Mouse (Mus musculus): ENCODE measurements at regions not wholly inside any gene's neighbourhood (a gene's known extent, or its start where the extent isn't known, plus 50 kb on each side); places are given as distances from the start of the nearest gene placed in this dataset.
A peak's percentile ranks its signal among the peaks of the same experiment; 100 is the strongest.

DNA sequence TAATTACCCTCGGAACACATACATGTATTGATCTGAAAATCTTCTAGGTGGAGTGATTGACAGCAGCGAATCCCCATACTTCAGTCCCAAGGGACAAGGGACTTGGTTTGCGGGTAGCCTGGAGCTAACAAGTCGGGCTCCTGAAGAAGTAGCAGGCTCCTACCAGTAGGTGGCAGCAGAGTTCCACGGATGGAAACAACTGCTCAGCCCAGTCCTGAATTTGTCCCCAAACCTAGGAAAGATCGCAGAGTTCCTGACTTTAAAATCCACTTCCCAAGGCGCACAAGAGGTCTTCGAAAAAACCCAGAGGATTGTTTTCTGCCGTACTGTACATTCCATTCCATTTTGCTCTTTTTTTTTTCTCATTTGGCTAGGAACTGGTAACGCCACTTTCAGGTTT lies 169.4 kb downstream of the Arrdc4 start:
- peak; percentile 31 to 77 for DNase-seq (ENCODE audit: low spot score in 2 of 2)

DNA sequence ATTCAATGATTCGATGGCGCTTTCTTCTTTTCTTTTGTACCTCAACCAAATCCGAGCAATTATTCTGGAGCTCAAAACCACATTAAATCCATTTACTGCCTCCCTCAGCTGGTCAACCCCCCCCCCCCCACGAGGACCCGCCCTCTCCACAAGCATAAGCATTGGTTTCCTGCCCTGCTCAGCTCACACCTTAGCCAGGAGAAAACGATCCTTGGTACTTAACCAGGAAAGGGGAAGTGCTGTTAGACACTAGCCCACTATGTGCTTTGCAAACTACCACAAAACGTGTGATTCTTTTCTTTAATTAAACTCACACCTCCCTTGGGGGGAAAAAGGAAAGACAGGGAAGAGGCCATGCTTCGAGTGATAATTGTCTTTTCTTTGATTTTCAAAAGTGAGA lies 169.8 kb downstream of the Arrdc4 start:
- DNase-seq (ENCODE audit: low spot score in 2 of 2), result no peak

DNA sequence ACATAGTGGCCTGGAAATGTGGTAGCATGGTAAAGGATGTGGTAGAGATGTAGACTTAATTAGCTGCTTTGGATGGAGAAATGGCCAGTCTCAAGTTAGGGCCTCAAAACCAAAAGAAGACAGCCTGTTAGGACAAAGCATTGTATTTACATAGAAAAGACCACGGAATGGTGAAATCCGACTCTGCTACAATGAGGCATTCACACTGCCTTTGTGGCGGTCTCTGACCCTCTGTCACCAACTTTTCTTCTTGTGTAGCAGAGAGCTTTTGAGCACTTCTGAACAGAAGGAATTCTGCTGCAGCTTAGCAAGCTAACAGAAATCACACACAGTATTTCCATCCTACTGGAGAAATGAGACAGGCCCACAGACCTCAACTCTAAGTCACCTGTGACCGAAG lies 177.7 kb downstream of the Arrdc4 start:
- DNase-seq (ENCODE audit: low spot score in 2 of 2), result no peak

DNA sequence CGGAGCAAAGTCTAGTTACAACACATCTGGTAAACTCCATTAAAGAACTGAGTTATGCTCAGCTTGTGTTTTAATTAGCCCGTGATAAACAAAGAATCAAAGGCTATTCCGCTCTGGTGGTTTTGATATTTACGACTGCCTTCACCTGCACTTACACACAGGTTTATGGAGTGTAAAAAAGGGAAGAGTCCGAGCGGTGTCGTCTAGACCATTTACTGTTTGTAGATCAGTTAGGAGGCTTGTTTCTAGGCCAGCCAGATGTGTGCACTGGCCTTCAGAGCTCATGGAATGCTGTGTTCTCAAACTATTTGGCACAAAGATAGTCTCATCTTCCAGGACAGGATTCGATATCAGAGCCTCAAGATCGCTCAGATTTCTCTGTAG lies 180.9 kb downstream of the Arrdc4 start:
- DNase-seq (ENCODE audit: low spot score in 2 of 2), result no peak

DNA sequence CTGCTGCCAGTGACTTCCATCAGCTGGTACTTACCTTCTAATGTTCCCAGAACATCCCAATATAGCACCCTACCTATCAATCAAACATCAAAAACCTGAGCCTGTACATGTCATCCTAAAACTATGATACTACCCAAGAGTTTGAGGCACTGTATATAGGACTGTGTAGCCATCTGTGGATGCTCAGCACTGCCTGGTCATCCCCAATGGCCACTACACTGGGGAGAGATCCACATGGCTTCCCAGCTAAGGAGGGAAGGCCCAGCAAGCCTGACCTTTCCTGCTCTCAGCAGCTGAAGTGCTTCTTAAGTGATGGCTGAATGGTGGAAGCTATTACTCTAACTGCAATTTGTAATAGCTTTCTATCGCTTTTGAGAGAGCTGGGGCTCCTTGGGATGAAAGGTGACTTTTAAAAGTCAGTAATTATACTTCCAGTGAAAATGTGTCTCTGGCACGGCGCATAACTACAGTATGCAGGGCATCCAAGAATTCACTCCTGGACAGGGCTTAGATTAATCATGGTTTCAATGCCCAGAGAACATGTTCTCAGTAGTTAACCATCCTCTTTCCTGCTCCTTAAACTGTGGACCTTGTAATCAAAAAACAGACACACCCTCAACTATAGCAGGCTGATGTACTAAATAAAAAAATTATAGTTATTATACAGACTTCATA lies 181.5 kb downstream of the Arrdc4 start:
- DNase-seq (ENCODE audit: low spot score in 2 of 2), result no peak

DNA sequence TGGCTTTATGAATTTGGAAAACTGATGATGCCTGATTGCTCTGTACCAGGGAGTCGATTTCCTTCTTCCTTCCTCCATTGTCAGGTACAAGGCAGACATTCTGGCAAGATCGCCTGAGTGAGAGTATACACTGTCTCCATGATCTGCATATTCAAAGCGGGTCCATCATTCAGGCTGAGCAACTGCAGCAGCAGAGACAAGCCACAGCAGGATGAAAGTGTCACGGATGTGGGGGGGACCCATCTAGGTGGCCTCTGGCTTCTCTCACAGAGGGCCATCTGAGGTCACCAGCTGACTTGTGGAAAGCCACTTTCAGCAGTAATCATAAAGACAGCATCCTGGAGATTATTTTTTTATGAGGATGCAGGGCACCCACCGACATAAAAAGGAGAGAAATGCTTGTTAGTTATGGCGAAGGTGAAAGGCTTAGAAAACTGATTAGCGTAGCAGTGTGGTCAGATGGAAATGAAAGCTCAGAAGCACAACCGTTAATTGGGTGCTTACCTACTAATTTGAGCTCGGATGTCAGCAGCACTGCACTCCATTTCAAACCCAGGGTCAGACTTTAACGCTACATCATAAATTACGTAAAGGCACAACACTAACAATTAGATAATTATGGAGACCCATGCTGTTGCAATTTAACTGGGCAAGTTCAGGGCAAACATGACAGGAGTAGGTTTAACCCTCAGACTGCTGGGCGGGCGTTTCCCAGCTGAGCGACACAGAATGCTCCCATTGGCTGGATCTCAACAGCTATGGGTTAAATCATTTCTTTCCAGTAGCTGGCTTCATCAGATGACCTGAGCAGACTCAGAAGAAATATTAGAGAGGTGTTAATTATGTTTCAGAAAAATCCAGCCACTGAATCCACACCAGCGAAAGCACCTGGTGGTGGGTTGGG lies 189.3 kb downstream of the Arrdc4 start:
- DNase-seq (ENCODE audit: low spot score in 2 of 2), result no peak

DNA sequence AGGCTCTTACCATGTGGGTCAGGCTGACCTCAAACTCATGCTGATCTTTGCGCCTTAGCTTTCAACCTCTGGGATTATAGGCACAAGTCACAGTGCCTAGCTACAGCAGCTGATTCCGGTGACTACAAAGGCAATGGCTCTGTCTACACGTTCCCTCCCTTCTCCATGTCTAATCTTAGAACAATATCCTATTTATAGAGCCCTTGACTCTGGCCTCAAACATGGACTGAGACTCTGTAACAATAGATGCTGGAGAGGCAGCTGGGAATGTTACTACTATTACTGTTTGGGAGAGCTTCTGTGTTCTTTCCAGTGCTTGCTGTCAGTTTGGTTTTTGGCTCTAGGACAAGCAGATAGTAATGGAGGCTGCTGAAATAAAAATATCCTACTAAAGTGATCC lies 198.7 kb downstream of the Arrdc4 start:
- no peak for DNase-seq (ENCODE audit: low spot score in 2 of 2)

DNA sequence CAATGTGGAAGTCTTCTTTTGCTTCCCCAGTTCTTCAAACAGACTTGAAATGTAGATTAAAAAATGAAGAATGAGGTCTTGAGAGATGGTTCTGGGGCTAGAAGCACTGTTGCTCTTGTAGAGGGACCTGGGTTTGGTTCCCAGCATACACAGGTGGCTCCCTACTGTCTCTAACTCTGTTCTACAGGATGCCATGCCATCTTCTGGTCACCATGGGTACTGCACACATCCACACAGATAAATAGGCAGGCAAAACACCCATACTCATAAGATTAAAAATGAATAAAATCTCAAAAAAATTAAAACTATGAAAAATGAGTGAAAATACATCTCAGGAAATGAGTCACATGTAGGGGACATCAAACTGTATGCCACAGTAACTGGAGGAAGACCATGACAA lies 200.9 kb downstream of the Arrdc4 start:
- DNase-seq (ENCODE audit: low spot score in 2 of 2), result no peak

DNA sequence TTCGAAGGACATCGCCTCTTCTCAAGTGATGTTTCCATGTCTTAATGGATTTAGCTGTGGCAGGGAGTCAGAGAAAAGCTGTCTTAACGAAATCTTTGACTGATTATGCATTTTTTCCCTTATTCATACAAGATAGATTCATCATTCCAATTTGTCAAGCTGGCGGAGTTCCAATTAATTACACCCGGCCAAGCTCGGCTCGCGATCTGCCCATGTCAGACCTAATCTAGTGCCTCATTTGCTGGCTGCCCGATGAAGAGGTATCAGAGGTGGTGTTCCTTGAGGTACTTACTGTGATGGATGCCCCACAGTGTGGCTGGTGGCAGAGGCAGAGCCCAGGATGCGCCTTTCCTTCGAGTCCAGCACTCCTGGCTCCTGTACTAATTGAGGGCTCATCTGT lies 204.9 kb downstream of the Arrdc4 start:
- DNase-seq (ENCODE audit: low spot score in 2 of 2), result no peak

DNA sequence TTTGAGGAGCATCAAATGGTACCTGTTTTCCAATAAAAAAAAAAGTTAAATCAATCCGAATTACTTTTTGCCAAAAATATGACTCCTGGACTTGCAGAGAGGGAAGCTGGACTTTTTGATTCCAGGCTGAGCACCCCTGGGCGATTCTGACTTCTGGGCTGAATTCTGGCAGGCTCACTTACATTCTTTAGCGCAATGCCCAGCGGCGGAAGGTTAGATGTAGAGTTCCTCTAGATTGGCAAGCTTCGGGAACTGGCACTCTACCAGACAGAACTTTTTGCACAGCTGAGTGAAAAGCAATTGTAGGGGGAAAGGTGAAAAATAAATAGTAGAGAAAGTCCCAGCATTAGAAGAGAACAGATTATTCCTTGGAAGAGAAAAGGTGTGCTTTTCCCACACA lies 235.5 kb downstream of the Fam169b start:
- DNase-seq (ENCODE audit: low spot score in 2 of 2), result no peak

DNA sequence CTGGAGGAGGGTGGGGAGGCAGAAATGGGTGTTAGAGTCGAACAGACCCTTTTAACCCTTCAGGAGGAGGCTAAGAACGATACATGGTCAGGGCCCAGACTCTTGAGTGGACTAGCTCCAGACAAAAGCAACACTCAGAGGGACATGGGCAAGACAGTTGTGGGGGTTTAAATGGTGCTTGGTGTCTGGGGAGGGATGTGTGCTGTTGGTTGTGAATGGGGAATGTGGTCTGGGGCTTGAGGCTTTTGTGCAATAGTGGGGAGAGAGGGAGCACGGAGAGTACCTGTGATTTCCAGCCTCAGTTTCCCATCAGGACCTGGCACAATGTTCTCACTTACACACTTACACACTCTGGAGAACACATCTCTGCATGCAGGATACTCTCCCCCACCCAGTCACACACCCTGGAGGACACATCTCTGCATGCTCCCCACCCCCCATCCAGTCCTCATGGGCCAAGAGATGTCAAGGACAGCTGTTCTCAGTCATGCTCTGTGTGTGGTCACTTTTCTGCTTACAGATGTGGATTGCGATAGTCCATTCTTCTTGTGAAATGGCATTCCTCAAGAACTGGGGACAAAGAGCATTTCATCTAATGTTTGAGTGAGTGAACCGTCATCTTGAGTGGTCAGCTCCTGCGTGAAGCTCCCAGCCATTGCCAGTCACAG lies 217.6 kb downstream of the Fam169b start:
- DNase-seq (ENCODE audit: low spot score in 2 of 2), result no peak

DNA sequence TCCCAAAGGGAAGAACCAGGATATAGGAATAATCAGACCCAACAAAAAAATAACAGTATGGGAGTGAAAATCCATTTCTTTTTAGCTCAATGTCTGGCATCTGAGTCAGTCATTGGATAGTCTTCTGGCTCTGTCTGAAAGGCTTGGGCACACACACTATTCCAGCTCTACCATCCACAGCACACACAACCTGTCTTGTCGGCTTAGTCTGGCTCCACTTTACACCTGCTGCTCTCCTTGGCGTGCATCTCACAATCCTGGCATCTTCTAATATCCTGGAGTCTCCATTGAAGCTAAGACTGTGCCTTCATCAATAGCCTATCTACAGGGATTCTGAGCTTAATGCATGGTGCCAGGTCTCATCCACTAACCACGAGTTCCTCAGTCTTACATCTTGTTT lies 213.0 kb downstream of the Fam169b start:
- DNase-seq (ENCODE audit: low spot score in 2 of 2), result no peak

DNA sequence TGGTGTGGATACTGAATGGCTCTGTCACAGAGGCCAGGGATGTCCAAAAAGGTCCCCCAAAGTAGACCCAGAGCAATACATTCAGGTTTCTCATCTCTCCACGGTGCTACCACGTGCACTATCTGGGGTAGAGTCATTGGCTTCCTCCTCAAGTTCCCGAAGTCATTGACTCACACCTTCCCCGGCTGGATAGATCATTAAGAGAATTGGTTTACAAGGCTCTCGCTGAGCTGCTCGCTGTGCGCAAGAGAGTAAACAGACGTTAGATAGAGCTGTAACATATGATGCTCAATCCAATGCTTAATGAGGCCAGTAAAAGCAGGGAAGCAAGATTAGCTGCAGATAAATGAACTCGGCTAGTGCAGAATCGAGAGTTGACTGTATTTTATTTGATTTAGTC lies 208.9 kb downstream of the Fam169b start:
- DNase-seq (ENCODE audit: low spot score in 2 of 2), result no peak

DNA sequence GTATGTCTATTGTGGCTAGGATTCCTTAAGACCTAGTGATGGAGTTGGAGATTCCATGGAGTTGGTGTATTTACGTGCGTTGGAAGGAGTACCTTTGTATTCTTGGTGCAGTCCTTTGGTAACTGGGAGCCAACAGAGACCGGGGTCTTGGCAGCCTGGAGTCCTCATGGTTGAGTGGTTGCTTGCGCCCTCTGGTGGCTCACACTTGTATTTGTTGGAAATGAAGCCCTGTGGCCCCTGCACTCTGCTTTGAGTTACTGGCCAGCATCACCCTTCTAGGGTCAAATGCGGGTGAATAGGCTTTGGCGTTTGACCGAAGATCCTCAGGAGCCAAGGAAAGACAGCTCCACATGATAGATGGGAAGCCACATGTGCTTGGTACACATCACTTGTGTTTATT lies 207.1 kb downstream of the Fam169b start:
- peak; percentile 18 to 21 for DNase-seq (ENCODE audit: low spot score in 2 of 2)

DNA sequence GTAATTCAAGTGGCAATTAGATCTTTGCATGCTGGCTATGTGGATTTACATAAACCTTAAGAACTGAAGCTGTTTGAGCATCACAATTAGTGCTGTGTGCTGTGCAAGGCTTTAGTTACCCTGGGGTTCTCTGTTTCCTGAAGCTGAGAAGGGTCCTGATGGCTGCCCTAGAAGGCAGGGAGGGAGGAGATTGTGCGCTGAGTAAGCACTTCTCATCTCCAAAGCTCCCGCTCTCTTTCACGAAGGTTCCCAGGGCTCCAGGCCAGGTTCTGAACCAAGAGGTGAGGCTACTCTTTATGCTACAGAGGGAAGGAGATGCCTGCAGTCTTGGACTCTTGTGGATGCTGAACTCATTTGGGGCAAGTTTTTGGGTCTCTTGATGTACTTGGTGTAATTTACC lies 206.7 kb downstream of the Fam169b start:
- no peak for DNase-seq (ENCODE audit: low spot score in 2 of 2)

DNA sequence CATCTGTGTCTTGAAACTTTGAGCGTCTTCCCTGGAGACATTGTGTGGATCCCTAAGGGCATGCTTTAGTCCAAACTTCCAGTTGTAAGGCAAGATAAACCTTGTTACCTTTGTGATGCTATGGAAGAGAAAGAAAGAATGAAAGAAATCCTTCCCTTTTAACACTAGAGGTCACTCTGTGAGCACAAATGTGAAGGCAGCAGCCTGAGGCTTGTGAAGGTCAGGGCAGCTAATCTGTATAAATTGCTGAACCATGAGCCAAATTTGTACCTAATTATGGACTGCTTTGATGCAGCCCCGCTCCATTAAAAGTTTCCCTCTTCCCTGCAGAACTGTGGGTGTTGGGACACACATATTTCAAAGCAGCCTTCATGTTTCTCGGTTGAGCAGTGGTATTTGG lies 204.4 kb downstream of the Fam169b start:
- DNase-seq (ENCODE audit: low spot score in 2 of 2), result no peak

DNA sequence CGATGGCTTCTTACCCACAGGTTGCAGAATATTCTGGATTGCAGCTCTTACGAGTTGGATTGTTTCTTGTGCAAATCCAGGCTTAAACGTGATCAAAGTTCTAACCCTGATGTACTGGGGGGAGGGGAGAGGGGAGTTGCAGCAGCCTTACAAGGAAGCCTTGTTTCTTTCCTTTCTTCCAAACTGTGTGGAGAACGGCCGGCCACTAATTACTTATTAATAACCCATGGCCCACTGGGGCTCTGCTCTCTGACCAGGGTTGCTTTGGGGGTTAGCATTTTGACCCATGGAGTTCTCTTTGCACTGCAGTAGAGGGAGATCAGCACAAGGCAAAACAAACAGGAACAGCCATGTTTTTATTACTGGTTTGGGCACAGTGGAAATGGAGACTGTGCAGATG lies 199.2 kb downstream of the Fam169b start:
- DNase-seq (ENCODE audit: low spot score in 2 of 2), result no peak

DNA sequence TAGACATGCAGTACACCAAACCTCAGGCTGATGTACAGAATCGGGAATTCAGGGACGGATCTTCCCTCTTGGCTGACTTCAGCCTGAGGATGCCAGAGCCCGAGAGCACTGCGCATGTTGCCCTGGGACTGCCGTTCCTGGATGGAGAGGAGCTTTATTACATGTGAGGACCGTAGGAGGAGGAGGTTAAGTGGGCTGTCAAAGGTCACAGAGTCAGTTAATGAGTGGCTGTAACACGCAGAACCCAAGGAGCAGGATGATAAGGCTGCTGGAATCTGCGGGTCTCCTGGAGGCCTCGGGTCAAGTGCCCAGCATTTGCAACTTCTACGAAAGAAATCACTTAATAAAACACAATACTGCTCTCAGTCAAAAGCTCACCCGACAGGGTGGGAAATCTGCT lies 197.3 kb downstream of the Fam169b start:
- DNase-seq (ENCODE audit: low spot score in 2 of 2), result no peak

DNA sequence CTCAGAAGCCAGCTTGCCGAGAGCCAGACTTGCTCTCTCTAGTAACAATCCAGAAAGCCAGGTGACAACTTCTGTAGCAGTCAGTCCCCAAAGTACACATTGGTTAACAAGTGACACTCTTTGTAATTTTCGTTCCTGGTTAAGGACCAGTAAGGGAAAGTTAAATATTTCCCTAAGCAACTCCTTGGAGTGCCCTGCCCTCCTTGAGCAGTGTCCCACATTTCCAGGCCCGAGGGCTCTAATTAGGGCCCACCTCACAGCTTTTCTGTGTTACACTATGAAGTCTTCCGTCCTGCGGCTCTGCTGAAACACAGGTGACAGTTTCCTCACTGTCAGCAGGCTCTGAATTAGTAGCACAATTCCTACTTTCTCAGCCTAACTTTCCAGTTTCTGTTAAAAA lies 194.9 kb downstream of the Fam169b start:
- DNase-seq (ENCODE audit: low spot score in 2 of 2), result no peak

DNA sequence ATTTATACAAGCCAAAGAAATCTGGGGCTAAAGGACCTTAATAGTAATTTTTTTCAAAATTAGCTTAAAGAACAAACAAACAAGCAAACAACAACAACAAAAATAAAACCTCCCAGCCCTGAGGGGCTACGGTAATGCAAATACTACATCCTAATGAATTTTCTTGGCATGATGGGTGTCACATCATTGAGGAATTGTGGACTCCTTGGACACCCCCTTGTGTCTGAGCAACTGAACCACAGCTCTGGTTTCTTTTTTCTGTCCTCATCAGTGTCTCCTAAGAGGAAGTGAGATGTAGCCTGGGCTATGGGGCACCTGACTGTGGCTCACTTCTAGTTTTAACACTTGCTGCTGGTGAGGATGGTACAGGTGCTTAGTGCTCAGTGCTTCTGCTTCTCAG lies 184.2 kb downstream of the Fam169b start:
- DNase-seq (ENCODE audit: low spot score in 2 of 2), result no peak

DNA sequence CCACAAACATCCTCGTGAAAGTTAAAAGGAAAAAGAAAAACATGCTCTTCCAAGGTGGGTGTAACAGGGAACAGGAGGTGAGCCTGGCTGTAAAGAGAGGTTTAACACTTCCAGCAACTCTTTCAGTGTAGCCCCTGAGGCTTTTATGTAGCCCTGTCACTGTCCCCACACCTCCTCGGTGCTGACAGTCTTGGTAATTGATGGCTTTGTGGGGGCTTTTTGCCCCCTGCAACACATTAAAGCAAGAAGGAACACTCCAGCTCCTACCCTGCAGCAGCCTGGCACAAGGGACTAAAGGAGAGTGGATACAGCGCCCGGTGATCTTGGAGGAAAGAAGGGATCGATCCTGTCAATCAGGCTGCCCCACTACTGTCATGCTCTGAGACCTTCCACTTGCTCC lies 181.8 kb downstream of the Fam169b start:
- DNase-seq (ENCODE audit: low spot score in 2 of 2), result no peak

DNA sequence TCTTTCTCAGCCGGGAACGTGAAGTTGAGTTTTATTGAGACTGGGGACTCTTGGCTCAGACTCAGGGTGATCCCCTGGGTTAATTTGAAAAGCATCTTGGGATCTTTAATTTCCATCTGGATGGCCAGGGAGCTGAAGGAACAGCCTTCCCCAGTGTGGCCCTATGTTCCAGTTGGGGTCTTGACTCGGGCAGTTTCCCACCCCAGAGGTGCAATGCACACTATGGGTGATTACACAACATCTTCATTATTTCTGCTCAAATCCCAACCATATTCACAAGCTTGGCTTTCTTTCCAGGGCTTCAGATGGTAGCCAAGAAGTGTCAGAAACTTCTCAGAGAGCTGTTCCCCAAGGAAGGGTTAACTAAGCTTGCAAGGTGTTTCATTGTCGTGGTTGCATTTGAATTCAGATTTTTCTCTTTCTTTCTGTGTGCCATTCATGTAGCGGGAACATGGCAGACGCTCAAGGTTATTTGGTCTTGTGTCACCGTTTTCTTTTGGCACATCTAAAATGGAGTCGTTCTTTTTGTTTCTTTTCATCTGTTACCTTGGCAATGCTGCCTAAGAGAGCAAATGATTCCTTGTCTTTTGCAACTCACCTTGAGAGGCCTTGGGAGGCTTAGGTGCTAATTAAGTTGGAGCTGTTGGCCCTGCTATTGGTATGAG lies 179.5 kb downstream of the Fam169b start:
- DNase-seq (ENCODE audit: low spot score in 2 of 2), result no peak

Measured in left cerebral cortex, adult 8-10 months (tissue).